Mouse (Mus musculus) layer of hippocampus, adult 8-10 months (tissue): ENCODE measurements at regions not wholly inside any gene's neighbourhood (a gene's known extent, or its start where the extent isn't known, plus 50 kb on each side); places are given as distances from the start of the nearest gene placed in this dataset.
A peak's percentile ranks its signal among the peaks of the same experiment; 100 is the strongest.

ENCODE experiments used
- DNase-seq, 2 experiments: peaks; one replicate each; pipeline ENCODE4 v3.0.0; 2022; ENCODE audit warnings: low spot score in 2 of 2

DNA sequence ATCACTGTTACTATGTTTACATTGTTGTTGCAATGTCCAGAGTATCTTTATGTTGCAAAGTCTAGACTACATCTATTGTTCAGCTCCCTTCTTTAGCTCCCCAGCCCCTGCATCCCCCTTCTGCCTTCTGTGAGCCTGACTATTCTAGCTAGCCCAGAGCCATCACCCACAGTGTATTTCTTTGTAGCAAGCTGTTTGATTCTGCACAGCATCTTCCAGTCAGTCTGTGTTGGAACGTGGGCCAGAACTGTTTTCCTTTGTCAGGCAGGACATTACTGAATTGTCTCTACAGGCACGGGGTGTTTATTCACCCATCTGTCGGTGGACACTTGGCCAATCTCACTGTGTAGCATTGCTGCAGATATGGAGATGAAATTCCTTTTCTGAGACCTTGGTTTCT is 295.4 kb upstream of the Trpc7 start:
- DNase-seq = peak; percentile 18 to 35

DNA sequence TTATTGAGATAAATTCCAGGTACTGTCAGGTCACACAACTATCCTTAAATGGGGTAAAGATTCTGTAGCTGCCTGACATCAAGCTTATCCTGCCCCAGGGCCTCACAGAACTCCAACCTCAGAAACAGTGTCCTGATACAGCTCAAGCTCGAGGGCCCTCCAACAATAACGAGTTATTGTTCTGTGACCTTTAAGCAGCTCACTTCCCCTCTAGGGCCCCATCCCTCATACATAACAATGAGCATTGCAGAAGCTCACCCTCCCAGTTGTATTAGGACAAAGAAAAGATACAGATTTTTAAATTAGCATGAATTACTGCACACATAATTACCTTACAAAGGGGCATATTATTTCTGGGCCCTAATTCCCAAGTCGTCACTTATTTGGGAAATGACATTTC is 293.5 kb upstream of the Trpc7 start:
- DNase-seq = no peak

DNA sequence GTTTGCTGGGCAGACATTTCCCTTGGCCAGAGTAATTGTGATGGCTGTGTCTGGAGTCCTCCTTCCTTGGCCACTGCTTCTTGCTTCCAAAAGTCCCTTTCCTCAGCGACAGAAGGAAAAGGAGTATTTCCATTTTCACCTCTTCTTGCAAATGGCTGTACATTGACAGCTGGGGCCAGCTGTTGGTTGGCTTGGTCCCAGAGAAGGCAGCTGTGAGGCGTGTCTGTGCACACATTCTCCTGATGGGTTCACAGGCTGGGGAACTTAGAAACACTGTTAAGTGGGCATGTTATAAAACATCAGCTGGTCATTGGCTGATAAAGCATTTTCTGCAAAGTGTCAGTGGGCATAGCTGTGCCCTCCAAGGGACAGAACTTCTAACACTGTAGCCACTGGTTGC is 290.4 kb upstream of the Trpc7 start:
- no peak for DNase-seq

DNA sequence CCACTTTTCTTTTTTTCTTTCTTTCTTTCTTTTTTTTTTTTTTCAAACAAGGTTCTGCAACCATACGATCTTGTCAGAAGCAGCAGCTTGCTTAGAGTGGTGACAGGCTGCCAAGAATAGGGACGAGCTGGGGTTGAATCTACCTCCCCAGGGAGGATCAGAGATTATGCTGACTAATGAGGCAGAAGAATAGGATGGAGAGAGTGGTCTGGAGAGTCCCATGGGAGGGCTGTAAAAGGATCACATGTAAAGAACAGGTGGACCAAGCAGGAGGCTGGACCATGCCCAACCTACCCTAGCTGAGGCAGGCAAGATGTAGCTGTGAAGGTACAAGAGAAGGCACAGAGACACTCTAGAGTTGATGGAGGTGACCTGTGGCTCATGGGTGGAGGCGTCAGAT is 274.4 kb upstream of the Trpc7 start:
- DNase-seq = no peak

DNA sequence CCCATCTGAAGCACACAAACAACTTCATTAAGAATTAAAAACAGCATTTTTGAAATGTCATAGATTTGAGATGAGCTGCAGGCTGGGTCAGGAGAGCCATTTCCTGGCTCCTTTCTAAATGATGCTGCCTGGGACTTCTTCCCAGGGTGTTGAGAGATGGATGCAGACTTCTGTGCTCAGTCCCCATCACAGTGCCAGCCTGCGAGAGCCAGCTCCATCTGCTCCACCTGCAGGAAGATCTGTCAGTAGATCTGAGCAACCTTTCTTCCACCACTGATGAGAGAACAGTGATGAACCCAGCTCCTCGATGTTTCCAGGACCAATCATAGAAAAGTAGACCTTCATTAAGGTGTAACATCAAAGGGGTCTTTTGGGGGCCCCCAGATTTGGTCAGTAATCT is 273.8 kb upstream of the Trpc7 start:
- DNase-seq = peak in 1 of 2 experiments; percentile 37

DNA sequence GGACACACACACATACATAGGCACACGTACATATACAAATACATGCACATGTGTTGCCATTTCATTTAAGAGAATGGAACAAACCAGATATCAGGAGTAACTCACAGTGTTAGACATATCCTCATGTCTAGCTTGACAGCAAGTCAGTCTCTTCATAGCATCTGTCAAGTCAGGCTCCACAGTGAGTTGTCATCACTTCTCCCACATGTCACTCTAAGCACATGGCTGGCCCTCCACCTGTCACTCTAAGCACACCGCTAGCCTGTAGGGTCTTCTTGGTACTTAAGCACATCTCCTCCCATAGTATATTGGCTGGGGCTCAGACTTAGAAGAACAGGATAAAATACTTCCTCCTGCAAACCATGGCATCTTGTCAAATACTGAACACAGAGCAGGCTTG is 269.6 kb upstream of the Trpc7 start:
- DNase-seq = no peak

DNA sequence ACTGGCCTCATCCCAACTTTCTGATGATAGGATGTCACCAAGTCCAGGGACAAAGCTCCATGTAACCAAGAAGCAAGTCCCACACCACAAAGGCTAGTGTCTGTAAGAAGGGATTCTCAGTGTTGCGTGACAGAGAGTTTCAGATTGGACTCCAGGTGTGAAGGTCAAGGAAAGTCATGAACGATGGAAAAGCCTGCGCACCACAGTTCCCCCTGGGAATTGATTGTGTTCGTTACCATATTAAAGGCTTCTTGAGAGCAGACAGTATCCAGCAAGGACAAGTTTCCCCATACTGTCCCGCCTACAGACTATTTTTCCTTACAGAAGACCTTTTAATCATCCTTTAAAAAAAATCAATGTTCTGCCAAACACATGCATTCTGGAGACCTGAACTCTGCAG is 257.0 kb upstream of the Trpc7 start:
- DNase-seq = no peak

DNA sequence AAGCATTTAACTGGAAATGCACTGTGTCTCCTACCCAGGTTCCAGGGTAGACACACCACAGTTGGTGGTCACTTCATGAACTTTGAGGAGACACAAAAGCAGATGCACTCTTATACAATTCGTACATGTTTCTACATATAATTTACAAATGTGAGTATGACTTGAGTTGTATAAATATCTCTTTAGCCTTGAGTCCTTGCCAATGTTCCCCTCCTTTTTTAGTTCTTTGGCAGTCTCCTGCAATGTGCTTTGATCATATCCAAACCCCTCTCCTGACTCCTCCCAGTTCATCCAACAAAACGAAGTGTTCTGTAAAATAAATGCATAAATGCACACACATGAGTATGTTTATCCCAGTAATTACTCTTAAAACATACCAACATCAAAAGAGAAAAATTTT is 251.8 kb upstream of the Trpc7 start:
- DNase-seq = no peak

DNA sequence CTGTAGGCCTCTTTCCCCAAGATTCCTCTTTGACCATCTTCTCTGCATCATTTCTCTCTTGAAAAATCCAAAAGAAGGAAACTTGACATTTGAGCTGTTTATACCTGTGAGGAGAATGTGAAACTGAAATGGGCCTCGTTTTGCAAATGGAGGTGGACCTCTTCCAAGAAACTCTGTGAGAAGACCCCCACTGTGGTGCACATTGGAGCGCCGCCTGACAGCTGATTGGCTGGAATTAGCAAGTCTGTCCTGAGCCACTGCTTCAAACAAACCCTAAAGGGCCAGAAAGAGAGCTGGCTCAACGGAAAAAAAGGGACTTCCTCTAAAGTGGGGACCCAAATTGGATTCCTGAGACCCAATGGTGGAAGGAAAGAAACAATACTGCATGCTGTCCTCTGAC is 250.9 kb upstream of the Trpc7 start:
- no peak for DNase-seq

DNA sequence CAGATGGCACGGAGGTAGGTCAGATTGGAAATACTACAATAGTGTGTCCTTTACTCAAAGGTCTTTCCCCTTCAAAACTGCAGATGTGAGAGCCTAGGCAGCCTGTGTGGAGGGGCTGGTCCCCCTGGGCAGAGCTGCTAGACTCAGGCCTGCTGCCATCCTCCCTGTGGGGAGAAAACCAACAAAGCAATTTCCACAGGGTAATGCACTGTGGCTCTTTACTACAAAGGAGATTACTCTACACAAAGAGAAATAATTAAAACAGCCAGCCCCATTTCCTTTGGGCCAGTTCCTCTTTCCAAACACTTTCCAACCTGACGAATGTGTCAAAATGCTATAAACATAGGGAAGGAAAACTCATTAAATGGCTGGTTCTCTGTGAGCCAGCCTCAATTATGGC is 250.0 kb upstream of the Trpc7 start:
- no peak for DNase-seq

DNA sequence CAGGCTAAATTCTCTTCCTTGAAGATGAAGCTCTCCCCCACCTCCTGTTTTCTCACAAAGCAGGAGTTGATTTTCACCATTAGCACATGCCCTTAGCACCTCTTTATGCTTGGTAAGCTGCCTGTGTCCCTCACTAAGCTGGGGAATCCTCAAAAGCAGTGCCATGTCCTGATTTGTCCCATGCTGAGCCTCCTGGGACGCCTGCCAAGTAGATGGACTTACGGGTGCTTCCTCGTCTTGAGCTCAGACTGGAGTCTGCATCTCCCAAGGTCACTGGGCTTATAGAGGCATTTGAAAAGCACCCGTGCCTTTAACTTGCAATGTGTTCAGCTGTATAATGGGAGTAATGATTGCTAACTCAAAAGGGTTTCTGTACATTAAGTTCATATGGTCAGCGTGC is 247.1 kb upstream of the Trpc7 start:
- DNase-seq = no peak

DNA sequence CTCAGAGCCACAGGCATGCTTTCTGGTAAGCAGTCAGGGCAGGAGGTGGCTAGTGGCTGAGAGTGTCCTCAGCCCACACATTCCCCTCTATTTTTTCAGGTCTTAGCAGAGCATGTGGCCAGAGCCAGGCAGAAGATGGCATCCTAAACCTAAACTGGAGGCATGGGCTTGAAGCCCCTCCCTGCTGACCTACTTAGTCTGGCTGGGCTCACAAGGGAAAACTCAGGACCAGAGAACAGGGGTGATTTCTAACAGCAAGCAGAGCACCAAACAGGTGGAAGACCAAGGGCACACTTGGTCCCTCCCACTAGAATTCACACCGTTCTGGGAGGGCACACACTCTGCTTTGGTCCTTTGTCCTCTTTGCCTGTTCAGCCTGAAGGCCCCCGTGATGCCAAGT is 246.6 kb upstream of the Trpc7 start:
- no peak for DNase-seq

DNA sequence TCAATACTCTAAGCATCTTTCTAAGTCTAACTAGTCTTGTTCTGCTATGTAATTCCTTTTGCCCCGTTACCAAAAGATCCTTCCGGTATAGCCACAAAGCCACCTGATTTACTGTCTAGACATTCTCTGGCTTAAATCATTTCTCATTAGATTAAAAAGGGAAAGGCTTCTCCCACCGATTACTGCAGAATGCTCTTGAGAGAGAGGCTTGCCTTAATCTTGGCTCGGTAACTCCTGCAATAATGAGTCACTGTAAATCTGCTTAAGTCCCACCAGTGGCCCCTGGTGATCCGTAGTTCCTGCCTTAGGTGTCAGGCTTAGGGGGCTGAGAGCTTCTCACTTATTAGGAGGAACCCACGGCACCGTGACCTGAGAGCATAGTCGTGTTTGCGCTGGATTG is 220.1 kb upstream of the Trpc7 start:
- DNase-seq = no peak

DNA sequence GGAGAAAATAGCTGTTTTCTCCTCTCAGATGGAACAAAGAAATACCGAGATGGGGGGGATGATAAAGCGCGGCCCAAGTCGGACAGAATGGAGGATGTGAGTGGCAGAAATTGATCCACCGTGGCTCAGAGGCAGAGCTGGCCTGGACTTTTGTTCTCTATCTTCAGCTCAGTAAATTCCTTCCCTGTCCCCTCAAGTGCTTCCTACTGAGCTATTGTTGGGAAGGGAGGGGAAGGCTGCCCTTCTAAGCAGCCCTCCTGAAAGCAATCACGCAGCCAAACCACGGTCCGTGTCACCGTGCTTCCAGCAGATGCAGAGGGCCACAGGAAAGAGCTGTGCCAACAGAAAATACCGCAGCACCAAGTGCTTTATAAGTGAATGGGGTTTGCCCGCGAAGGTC is 212.2 kb upstream of the Trpc7 start:
- DNase-seq = no peak

DNA sequence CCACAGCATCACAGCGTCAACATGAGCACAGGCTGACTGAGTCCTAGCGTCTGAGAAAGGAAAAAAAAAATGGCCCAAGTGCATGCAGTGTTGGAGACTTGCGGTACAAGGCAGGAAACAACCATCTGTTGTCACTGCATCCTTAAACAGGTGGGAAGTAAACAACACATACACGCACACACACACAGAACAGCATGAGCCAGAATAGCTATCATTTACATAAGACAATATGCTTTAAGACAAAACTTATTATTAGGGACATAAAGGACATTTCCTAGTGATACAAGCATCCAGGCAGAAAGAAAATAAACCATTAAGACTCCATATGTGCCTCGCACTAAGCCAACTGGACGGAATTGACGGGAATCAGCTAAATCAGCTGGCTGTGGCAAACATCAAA is 203.8 kb upstream of the Trpc7 start:
- no peak for DNase-seq

DNA sequence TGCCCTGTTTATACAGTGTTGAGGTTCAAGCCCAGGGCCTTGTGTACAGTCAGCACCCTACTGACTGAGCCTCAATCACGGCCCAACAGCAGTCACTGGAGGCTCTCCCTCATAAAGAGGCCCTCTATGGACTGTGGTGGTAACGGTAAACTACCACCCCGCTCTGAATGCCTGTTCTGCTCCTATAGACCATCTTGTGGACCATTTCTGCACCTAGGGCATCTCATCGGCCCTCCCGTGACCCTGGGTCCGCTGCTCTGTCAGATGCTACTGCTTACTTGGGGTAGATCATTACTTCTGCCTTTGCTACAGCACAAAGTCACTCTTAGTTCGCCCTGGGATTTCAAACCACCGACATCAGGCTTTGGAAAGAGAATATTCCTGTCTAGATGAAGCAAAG is 196.1 kb upstream of the Trpc7 start:
- DNase-seq = no peak

DNA sequence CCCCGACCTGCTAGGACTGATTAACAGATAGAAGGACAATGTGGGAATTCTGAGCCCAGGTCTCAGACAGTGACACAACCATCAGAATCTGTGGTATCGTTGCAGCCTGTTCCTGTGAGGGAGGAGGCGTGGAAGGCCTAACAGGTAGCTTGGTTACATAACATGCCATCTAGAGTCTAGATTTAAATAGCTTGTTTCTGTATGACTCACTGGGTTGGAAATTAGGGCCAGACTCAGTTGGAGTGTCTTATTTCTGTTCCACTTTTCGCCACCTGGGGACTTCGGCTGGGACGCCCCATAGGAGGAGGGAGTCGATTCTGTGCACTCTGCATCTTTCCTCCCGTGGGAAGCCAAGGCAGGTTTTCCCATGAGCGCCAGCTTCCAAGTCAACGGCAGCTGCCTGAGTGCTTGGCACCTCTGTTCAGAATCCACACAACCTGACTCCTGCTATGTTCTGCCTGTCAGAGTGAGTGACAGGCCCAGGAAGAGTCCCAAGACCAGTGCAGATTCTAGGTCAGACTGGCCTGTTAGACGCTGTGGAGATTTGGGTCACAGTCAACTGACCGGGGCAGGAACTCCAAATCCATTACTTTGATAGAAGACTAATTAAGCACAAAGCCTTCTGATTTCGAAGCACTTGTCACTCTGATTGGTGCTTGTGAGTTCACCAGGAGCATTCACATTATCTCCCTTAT is 193.7 kb upstream of the Trpc7 start:
- DNase-seq = peak; percentile 12 to 20

DNA sequence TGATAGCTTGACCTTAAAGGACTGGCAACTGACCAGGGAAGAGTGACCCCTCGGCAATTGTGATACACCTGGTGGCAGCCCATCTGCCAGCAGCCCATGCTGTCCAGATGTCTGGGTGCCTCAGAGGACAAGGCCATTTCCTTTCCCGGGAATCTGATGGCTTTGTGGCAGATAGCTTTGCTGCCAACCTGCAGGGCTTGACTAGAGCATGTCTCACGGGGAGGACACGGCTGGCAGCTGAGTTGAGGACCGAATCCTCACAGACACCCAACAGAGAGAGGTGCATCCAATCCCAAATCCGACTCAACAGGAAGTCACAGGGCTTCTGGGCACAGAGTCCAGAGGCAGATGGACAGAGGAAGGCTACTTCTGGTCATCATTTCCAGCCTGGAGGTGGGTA is 192.2 kb upstream of the Trpc7 start:
- DNase-seq = no peak

DNA sequence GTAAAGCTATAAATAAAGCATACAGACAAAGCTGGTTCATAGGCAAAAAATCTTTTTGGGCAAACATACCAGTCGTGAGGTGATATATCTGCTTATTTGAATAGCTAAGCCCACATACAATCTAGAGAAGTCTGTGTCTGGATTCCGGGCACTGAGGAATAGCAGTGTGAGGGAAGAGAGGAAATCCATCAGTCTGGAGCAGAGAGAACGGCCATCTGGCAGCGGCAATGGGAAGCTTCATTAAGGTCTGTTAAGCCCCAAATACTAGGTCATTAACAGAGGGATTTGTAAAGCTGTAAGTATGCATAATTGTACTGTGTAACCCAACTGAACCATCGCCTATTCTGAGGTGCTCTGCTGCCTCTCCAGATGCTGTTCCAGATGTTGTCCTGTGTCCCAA is 191.6 kb upstream of the Trpc7 start:
- peak in 1 of 2 experiments; percentile 45 for DNase-seq

DNA sequence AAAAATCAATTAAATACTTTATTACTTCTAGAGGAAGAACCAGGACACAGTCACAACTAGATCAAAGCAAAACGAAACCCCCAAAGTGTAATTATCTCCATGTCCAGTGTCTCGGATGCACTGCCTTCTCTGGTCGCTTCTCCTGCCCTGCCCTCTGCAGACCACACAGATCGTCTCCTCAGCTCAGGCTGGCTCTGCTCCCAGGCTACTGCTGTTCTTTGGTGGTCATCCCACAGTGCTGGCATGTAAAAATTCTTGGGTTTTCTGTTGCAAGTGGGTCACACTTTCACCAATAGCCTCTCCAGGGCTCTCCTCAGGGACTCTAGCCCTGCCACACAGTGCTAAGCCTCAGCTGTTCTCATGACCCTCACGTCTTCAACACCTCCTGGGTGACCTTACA is 188.0 kb upstream of the Trpc7 start:
- no peak for DNase-seq

DNA sequence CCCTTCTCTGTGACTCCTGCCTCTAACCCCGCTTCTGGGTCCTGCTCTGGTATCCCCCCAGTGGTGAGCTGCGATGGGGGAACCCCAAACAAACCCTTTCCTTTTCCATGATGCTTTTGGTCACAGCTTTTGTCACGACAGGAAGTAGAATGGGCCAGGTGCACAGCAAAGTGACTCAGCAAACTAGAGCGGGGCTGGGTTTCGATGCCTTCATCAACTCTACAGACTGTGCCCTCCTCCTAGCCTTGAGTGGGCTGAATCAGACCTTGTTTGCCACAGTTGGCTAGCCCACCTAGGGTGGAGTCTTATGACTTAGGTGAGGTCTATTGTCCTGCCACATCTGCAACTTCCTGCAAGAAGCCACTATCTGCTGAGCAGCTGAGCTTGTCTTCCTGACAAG is 174.7 kb upstream of the Trpc7 start:
- no peak for DNase-seq

DNA sequence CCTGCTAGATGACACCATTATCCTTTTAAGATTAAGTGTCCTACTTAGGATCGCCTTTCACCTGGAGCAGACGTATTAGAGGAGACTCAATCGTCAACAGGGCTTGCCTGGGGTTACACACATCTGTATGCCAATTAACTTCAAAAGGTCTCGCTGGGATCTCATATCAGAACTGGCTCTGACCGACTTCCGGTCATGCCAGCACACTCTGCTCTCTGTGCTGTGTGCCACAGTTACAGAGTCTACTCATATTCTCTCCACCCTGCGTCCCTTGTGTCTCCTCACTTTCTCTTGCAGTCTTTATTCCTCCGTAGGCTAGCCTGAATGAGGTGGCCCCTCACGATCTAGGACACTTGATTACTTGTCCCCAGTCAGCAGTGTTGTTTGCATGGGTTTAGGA is 165.9 kb upstream of the Trpc7 start:
- no peak for DNase-seq

DNA sequence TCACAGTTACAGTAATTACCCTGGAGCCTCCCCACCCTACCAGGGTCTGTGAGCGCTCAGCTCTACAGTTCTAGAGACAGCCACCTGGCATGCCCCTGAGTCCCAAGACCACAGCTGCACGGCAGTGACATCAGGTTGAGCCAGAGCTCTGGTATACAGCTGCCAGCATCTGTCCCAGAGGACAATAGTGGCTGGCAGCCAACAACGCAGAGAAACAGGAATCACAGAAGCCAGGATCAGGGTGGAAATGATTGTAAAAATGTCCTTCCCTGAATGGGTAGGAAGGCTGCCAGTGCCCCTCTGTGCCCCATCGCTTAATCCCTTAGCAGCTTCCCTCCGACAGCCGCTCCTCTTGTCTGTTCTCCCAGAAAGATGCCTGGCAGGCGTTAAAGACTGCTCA is 165.3 kb upstream of the Trpc7 start:
- DNase-seq = no peak

DNA sequence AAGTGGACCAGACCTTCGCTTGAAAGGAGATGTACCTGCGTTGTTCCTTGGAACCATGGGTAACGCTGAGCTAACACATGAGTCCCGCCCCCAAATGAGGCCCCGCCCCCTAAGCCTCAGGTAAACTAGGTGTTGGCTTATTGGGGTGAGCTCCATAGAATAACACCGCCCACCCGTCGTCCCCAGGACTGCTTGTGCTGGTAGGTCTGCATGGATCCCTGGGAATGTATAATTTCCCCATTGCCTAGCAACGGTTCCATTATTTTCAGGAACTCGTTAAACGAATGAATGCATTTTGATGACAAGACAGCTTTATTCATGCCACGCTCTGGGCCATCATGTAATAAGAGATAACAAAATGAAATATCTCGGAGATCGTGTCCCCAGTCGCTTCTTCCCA is 161.0 kb upstream of the Trpc7 start:
- DNase-seq = no peak
